Mouse (Mus musculus) monocyte, adult 2 months (primary cell): Measurements from ENCODE around the gene Spr.
A peak's percentile ranks its signal among the peaks of the same experiment; 100 is the strongest.
"Not testable (repeated sequence)": the region's sequence is repeated elsewhere in the genome, so short reads cannot be mapped to it uniquely, and the experiment has no call there.

Experiments used
- DNase-seq, 2 experiments: peaks; one replicate each; pipeline ENCODE4 v3.0.0; 2022; ENCODE audit warnings: low spot score in 2 of 2, low read depth in 1 of 2

Spr gene

GRCm38 (mm10) chr6:85137217-85138035, at the start of gene Spr:
Spr (minus strand) TSS chr6:85137766.
- peak; percentile 42 to 71 for DNase-seq

- DNase-seq: no peak
These were observed 49.1 kb upstream of the Spr start for GRCm38 (mm10) chr6:85186744-85187059.

GRCm38 (mm10) chr6:85186033-85186743, 48.6 kb upstream of the Spr start:
- no peak for DNase-seq

- no peak for DNase-seq
These were observed 46.4 kb upstream of the Spr start for GRCm38 (mm10) chr6:85183951-85184350.

GRCm38 (mm10) chr6:85180036-85180435, 42.5 kb upstream of the Spr start:
- DNase-seq: no peak

- no peak for DNase-seq
These were observed 42.0 kb upstream of the Spr start for GRCm38 (mm10) chr6:85179569-85179968.

GRCm38 (mm10) chr6:85165440-85165921, 27.9 kb upstream of the Spr start:
- DNase-seq: no peak

GRCm38 (mm10) chr6:85160201-85160923, 22.8 kb upstream of the Spr start:
- DNase-seq: peak; percentile 19 to 57

- peak in 1 of 2 experiments; percentile 8 for DNase-seq
These were observed 21.7 kb upstream of the Spr start for GRCm38 (mm10) chr6:85159092-85159760.

- not testable (repeated sequence) for DNase-seq
These were observed 20.7 kb upstream of the Spr start for GRCm38 (mm10) chr6:85158040-85158804.

- DNase-seq: not testable (repeated sequence)
These were observed 19.0 kb upstream of the Spr start for GRCm38 (mm10) chr6:85156551-85156950.

GRCm38 (mm10) chr6:85154861-85155528, 17.4 kb upstream of the Spr start:
- no peak for DNase-seq

GRCm38 (mm10) chr6:85153970-85154540, 16.5 kb upstream of the Spr start:
- DNase-seq: peak in 1 of 2 experiments; percentile 9

GRCm38 (mm10) chr6:85150386-85150785, 12.8 kb upstream of the Spr start:
- no peak for DNase-seq

GRCm38 (mm10) chr6:85147636-85148035, 10.1 kb upstream of the Spr start:
- no peak for DNase-seq

- DNase-seq: no peak
These were observed 6.9 kb upstream of the Spr start for GRCm38 (mm10) chr6:85144466-85144865.

- not testable (repeated sequence) for DNase-seq
These were observed 3.4 kb upstream of the Spr start for GRCm38 (mm10) chr6:85141013-85141412.

- DNase-seq: no peak
These were observed 2.0 kb upstream of the Spr start for GRCm38 (mm10) chr6:85139534-85139933.

- not testable (repeated sequence) for DNase-seq
These were observed 782 bp downstream of the Spr start for GRCm38 (mm10) chr6:85136784-85137183.
